Mouse (Mus musculus) neutrophil, adult 83 days (primary cell): ENCODE results near the gene Nxf7. TPM values are rescaled to one million over a fixed set of nuclear protein-coding genes. Genes with fewer than 3 reads are reported as not detected.

Experiments
- total RNA-seq, 2 experiments: library from RNA; stranded (reverse); gene quantifications; one replicate each; pipeline ENCODE4 v1.2.4; 2023

Gene Nxf7
- not detected for total RNA-seq

DNA sequence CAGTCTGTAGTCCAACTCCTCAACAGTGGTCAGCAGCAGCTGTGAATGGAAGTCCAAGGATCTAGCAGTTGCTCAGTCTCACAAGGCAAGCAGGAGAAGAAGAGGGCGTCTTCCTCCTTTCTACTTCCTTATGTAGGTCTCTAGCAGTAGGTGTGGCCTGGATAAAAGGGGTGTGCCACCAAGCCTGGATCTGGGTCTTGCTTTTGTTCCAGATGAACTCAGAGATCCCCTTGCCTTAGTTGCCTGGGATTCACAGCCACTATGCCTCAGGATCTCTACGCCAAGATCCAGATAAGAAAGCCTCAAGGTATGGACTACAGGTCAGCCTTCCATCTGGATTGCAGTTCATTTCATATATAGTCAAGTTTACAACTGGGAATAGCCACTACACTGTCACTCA, at the start of gene Nxf7:
Gene Nxf7, minus strand, starts transcription at position 101 of the 400 bp plus-strand sequence.

DNA sequence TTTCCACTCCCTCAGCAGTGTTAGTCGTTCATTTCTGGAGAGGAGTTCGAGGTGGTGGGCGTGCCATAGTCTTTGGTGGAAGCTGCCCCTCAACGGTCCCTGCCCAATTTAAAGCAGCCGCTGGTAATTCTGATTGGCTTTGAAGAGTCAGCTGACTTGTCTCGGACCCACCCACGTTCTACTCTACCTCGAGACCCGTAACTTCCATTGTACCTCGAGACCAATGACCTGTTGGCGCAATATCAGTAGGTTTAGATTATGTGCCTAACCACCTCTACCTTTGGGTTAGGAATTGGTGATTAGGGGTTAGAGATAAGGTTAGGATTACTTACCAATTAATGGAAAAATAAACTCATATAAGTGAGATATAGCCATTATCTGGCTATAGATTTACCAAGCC, 29.0 kb upstream of the Nxf7 start, which contains the start of gene Prame:
Gene Prame, minus strand, starts transcription at position 101 of the 400 bp plus-strand sequence.

Other genes starting within 250 kb of the Nxf7 start
- not detected for gene Gm5128, start 225.5 kb downstream of the Nxf7 start, total RNA-seq
- gene Gm7903, start 164.9 kb downstream of the Nxf7 start, total RNA-seq, result not detected
- not detected for gene AV320801, start 104.2 kb downstream of the Nxf7 start, total RNA-seq
- gene Prame, start 28.9 kb upstream of the Nxf7 start, total RNA-seq, result not detected
- 1 to 10 TPM in 1 of 2 experiments, not detected in 1; 2.3 TPM for gene Tcp11x2, start 95.0 kb upstream of the Nxf7 start, total RNA-seq
- not detected for gene Tmsb15a, start 126.5 kb upstream of the Nxf7 start, total RNA-seq
- 10 to 100 TPM; 11.7 to 13.6 TPM for gene Armcx5, start 144.0 kb upstream of the Nxf7 start, total RNA-seq
- 10 to 100 TPM; 15.8 to 16.1 TPM for gene Gprasp1, start 144.0 kb upstream of the Nxf7 start, total RNA-seq
- gene Bhlhb9, start 198.8 kb upstream of the Nxf7 start, total RNA-seq, result 1 to 10 TPM; 2.1 to 4.5 TPM
- gene Gprasp2, start 240.3 kb upstream of the Nxf7 start, total RNA-seq, result 1 to 10 TPM in 1 of 2 experiments, not detected in 1; 2.8 TPM